In genomic region chr1:40501546-40502398, GRCm38 (mm10) we compare ENCODE assay signal across 18 mouse cellular contexts. TPM values are rescaled to one million over a fixed set of nuclear protein-coding genes. Genes with fewer than 3 reads are reported as not detected.
DNase-seq lines count a peak whose midpoint lies in the region; ATAC-seq lines count a peak whose summit lies in the region.
"Had no signal": no experiment of that assay in that cellular context is flagged by ENCODE, and none has a peak within 500 bp of the region (broad histone marks: within the 10 kb centered on the region; RNA-seq: fewer than 3 reads in every experiment).

No protein-coding gene starts in this region.

- H3K36me3 ChIP-seq in intestine, embryonic 16.5 days (ENCODE audit: control insufficient read depth, insufficient read depth, low read length), result no peaks in the 10 kb centered on the region
- H3K36me3 ChIP-seq in kidney, embryonic 15.5 days, result no peaks in the 10 kb centered on the region
- no peaks in the 10 kb centered on the region for H3K36me3 ChIP-seq in forebrain, embryonic 10.5 days (replicated peaks)
- H3K36me3 ChIP-seq: embryonic facial prominence, embryonic 12.5 days; midbrain, embryonic 10.5 days had no signal

- H3K27ac ChIP-seq in intestine, embryonic 16.5 days (ENCODE audit: low read length), result no peak overlapping the region
- no peak overlapping the region for H3K27ac ChIP-seq in kidney, embryonic 15.5 days
- H3K27ac ChIP-seq in forebrain, embryonic 10.5 days, result no peak overlapping the region
- H3K27ac ChIP-seq: embryonic facial prominence, embryonic 12.5 days; heart, adult 2 months; midbrain, embryonic 10.5 days had no signal

- H3K9ac ChIP-seq in intestine, embryonic 16.5 days (ENCODE audit: low read depth, low read length), result no peak overlapping the region
- H3K9ac ChIP-seq in kidney, embryonic 15.5 days, result no peak overlapping the region
- H3K9ac ChIP-seq: embryonic facial prominence, embryonic 12.5 days had no signal

- H3K27me3 ChIP-seq in intestine, embryonic 16.5 days (replicated peaks; ENCODE audit: control insufficient read depth, insufficient read depth, low read length), result no peaks in the 10 kb centered on the region
- H3K27me3 ChIP-seq in kidney, embryonic 15.5 days, result no peaks in the 10 kb centered on the region
- H3K27me3 ChIP-seq in forebrain, embryonic 10.5 days (ENCODE audit: poor library complexity, severe bottlenecking), result no peaks in the 10 kb centered on the region
- H3K27me3 ChIP-seq: embryonic facial prominence, embryonic 12.5 days had no signal

- no peaks in the 10 kb centered on the region for H3K9me3 ChIP-seq in intestine, embryonic 16.5 days (ENCODE audit: control insufficient read depth, low read length)
- H3K9me3 ChIP-seq in kidney, embryonic 15.5 days (replicated peaks), result no peaks in the 10 kb centered on the region
- no peaks in the 10 kb centered on the region for H3K9me3 ChIP-seq in forebrain, embryonic 10.5 days
- H3K9me3 ChIP-seq: embryonic facial prominence, embryonic 12.5 days; midbrain, embryonic 10.5 days had no signal

- intact Hi-C loops in left cerebral cortex, postnatal 10 days (cut with DNase I), result no loop called here

- 79% methylated on average over 11 of the region's 11 CpGs for WGBS in intestine, embryonic 16.5 days
- WGBS in kidney, embryonic 15.5 days, result 83% methylated on average over 11 of the region's 11 CpGs
- WGBS in forebrain, embryonic 10.5 days, result 92% methylated on average over 11 of the region's 11 CpGs

- H3K4me2 ChIP-seq in intestine, embryonic 16.5 days (ENCODE audit: low read depth, low read length), result no peak overlapping the region
- no peak overlapping the region for H3K4me2 ChIP-seq in kidney, embryonic 15.5 days
- H3K4me2 ChIP-seq: embryonic facial prominence, embryonic 12.5 days had no signal

- H3K4me1 ChIP-seq in intestine, embryonic 16.5 days (ENCODE audit: control insufficient read depth, insufficient read depth, low read length), result no peaks in the 10 kb centered on the region
- no peaks in the 10 kb centered on the region for H3K4me1 ChIP-seq in kidney, embryonic 15.5 days
- no peaks in the 10 kb centered on the region for H3K4me1 ChIP-seq in forebrain, embryonic 10.5 days
- H3K4me1 ChIP-seq: embryonic facial prominence, embryonic 12.5 days; midbrain, embryonic 10.5 days had no signal

- H3K4me3 ChIP-seq in intestine, embryonic 16.5 days (ENCODE audit: low read length), result no peak overlapping the region
- H3K4me3 ChIP-seq in kidney, embryonic 15.5 days (replicated peaks), result no peak overlapping the region
- H3K4me3 ChIP-seq in forebrain, embryonic 10.5 days, result no peak overlapping the region
- H3K4me3 ChIP-seq: embryonic facial prominence, embryonic 12.5 days; heart, adult 2 months; midbrain, embryonic 10.5 days had no signal

- peak; percentile 52 for ATAC-seq in intestine, embryonic 16.5 days
- ATAC-seq in kidney, embryonic 15.5 days (replicated peaks; ENCODE audit: low FRiP score), result no peak
- ATAC-seq in CD4-positive, CD25-positive, alpha-beta regulatory T cell, adult 4 months, result no peak

- peak; percentile 44 for DNase-seq in brain, adult 2 months (ENCODE audit: low read depth, low spot score)
- peak; percentile 17 for DNase-seq in lung, postnatal 14 days
- DNase-seq in natural killer cell, adult 2 months (ENCODE audit: low spot score in 2 of 2), result peak; percentile 49 to 74
- no peak for DNase-seq in left cerebral cortex, postnatal 10 days (ENCODE audit: extremely low spot score in 1 of 2, low spot score in 2 of 2)
- DNase-seq in forebrain, embryonic 10.5 days (ENCODE audit: extremely low spot score, low spot score), result no peak
- DNase-seq: cerebellum, postnatal 14 days; heart, adult 2 months; heart, postnatal 14 days; kidney, adult 2 months; kidney, postnatal 4 days; layer of hippocampus, postnatal 36 days; thymus, postnatal 36 days had no signal

RNA-seq across cellular contexts. Expression of gene Il18rap, which starts 13.4 kb away (rescaled TPM):
- 0.32 and 0.33 TPM in 2 replicates for polyA plus RNA-seq in intestine, embryonic 16.5 days (2015; fragmentation: Nextera tagmentation; extraction: Ambion mirVana)
- polyA plus RNA-seq in kidney, embryonic 15.5 days (2015; fragmentation: Nextera tagmentation; extraction: Ambion mirVana), result 0.04 and 0.08 TPM in 2 replicates
- under 1 TPM in 1 of 2 experiments, not detected in 1; 0.15 TPM for total RNA-seq in left cerebral cortex, postnatal 10 days (2021)
- 10 to 100 TPM in 1 of 2 experiments, 1 to 10 TPM in 1; 8.9 to 18.3 TPM for polyA plus RNA-seq in CD4-positive, CD25-positive, alpha-beta regulatory T cell, adult 4 months (2017; shearing (Covaris generic))
- polyA plus RNA-seq in forebrain, embryonic 10.5 days (2016; fragmentation: Nextera tagmentation; extraction: Ambion mirVana), result 0.22 and 0.38 TPM in 2 replicates

RNA-seq across cellular contexts. Expression of gene Il18r1, which starts 36.4 kb away (rescaled TPM):
- polyA plus RNA-seq in intestine, embryonic 16.5 days (2015; fragmentation: Nextera tagmentation; extraction: Ambion mirVana), result 0.45 and 0.51 TPM in 2 replicates
- 0.14 and 0.27 TPM in 2 replicates for polyA plus RNA-seq in kidney, embryonic 15.5 days (2015; fragmentation: Nextera tagmentation; extraction: Ambion mirVana)
- total RNA-seq in left cerebral cortex, postnatal 10 days (2021), result under 1 TPM in 1 of 2 experiments, not detected in 1; 0.09 TPM
- 10 to 100 TPM; 45.0 to 45.8 TPM for polyA plus RNA-seq in CD4-positive, CD25-positive, alpha-beta regulatory T cell, adult 4 months (2017; shearing (Covaris generic))
- not detected in 2 replicates for polyA plus RNA-seq in forebrain, embryonic 10.5 days (2016; fragmentation: Nextera tagmentation; extraction: Ambion mirVana)
- total RNA-seq: layer of hippocampus, postnatal 36 days had no signal
- polyA plus RNA-seq: embryonic facial prominence, embryonic 12.5 days; forebrain, embryonic 11.5 days; midbrain, embryonic 10.5 days had no signal

Comparison
In these comparisons a context has a peak if more than half of its experiments do, and no peak if none do; other contexts are left out.
1. DNase-seq: peak in brain, adult 2 months (single experiment), lung, postnatal 14 days (single experiment) and natural killer cell, adult 2 months (2 of 2); none in left cerebral cortex, postnatal 10 days (0 of 2) and forebrain, embryonic 10.5 days (single experiment).
2. RNA of gene Il18r1, which starts 36.4 kb away (polyA plus RNA-seq): 45.0 to 45.8 TPM in CD4-positive, CD25-positive, alpha-beta regulatory T cell, adult 4 months; 0.45 to 0.51 TPM in intestine, embryonic 16.5 days, 0.14 to 0.27 TPM in kidney, embryonic 15.5 days and not detected in forebrain, embryonic 10.5 days; every median in the first group is over 10 times any median in the second.